Mouse (Mus musculus): Measurements from ENCODE around the gene Abhd4. TPM values are rescaled to one million over a fixed set of nuclear protein-coding genes. Genes with fewer than 3 reads are reported as not detected.
"Not testable (repeated sequence)": the region's sequence is repeated elsewhere in the genome, so short reads cannot be mapped to it uniquely, and the experiment has no call there.

Abhd4 gene
- polyA plus RNA-seq, 1 experiment from 2014 or later, result 43.7 TPM

DNA sequence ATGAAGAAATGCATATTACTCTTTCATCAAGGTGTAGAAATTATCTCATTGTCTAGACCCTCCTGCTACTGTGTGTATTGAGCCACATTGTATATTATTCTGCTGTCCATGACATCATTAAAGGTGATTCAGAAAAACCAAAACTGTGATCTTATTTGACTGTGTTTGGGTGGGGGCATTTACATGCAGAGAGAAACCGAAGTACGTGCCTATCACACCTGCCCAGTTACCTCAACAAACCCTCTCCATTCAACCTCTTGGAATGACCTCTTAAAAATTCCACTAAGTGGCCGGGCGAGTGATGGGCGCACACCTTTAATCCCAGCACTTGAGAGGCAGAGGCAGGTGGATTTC is 29.9 kb upstream of the Abhd4 start:
- Histone ChIP-seq H3K4me2 (replicated peaks) (no peak overlapping the region), H3K9ac (replicated peaks) (no peak overlapping the region), H3K27me3 (no peaks in the 10 kb centered on the region; the same call in 1 of the 2 replicates), H3K4me1 (replicated peaks) (peaks cover 30% of the 10 kb centered on the region), H3K9me3 (no peaks in the 10 kb centered on the region), H3K4me3 (replicated peaks) (no peak overlapping the region), H3K36me3 (no peaks in the 10 kb centered on the region), H3K27ac (no peak overlapping the region)
- WGBS, result 96% methylated on average over 5 of the region's 5 CpGs
- no peak for ATAC-seq

DNA sequence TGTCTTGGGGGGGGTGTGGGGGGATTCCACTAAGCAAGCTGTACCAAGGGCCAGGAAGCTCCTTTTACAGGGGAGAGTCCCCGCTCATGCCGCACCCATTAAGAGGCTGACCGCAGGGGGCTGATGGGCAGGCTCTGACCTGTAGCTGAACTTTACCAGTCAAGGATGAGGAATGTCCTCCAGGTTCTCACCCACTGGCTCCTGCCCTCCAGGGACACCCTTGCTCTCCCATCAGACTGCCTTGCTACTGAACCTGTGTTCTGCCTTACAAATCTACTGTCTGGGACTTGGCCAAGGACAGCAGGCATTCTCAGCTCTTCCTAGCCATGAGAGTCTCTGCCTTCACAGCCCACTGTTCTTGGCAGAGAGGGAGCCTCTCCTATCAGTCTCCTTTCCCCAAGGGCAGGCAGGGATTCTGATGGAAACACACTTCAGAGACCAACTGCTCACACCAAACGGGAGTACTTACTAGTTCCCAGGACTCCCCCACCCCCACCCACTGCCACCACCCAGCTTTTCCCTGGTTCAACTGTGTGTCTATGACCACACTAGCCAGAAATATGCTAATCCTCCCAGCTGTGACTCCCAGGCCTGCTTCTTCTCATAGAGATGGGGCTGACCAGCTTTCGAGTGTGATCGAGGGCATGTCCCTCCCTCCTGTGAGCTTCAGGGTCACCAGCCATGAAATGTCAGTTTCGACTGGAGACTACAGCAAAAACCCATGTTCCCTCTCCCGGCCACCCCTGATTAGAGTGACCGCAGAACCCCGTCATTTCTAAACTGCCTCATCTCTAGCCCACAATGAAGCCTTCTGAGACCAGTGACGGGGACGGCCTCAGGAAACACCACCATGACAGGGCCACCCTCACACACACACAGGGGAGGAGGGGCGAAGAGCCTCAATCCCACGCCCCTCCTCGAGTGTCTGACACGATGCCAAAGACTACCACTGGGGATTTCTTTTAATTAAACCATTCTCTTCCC is 29.2 kb upstream of the Abhd4 start:
- H3K4me1 ChIP-seq (replicated peaks), result peaks cover 30% of the 10 kb centered on the region
- no peak overlapping the region for H3K4me2 ChIP-seq (replicated peaks)
- peak overlapping the region; percentile 54 for H3K27ac ChIP-seq
- WGBS, result 40% methylated on average over 16 of the region's 16 CpGs
- H3K4me3 ChIP-seq (replicated peaks), result no peak overlapping the region
- no peak for ATAC-seq
- no peaks in the 10 kb centered on the region for H3K36me3 ChIP-seq
- no peaks in the 10 kb centered on the region; the same call in 1 of the 2 replicates for H3K27me3 ChIP-seq
- H3K9me3 ChIP-seq, result no peaks in the 10 kb centered on the region
- 0 out of 2 replicates have a peak overlapping the region, but pooled peaks have one; percentile 28 for H3K9ac ChIP-seq (replicated peaks)

DNA sequence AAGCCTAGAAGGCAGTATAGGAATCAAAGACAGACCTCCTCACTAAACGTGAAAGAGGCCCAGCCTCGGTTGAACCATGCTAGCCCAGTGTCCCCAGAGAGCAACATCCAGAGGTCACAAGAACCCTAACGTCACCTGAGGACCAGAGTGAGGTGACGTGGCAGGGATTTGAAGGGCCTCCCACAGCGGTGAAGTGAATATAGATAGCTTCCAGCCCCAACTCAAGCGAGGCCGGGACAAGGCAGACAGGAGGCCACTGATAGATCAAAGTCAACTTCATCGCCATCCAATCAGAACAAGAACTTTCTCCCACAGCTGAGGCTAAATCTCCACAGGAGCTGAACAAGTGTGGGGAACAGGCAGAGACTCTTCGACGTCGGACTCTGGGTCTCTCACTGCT is 28.3 kb upstream of the Abhd4 start:
- Histone ChIP-seq H3K27ac (no peak overlapping the region), H3K4me2 (replicated peaks) (no peak overlapping the region), H3K27me3 (no peaks in the 10 kb centered on the region; the same call in 1 of the 2 replicates), H3K4me3 (replicated peaks) (no peak overlapping the region), H3K36me3 (no peaks in the 10 kb centered on the region), H3K4me1 (replicated peaks) (peaks cover 32% of the 10 kb centered on the region), H3K9me3 (no peaks in the 10 kb centered on the region), H3K9ac (replicated peaks) (no peak overlapping the region)
- no peak for ATAC-seq
- WGBS, result 81% methylated on average over 11 of the region's 11 CpGs

DNA sequence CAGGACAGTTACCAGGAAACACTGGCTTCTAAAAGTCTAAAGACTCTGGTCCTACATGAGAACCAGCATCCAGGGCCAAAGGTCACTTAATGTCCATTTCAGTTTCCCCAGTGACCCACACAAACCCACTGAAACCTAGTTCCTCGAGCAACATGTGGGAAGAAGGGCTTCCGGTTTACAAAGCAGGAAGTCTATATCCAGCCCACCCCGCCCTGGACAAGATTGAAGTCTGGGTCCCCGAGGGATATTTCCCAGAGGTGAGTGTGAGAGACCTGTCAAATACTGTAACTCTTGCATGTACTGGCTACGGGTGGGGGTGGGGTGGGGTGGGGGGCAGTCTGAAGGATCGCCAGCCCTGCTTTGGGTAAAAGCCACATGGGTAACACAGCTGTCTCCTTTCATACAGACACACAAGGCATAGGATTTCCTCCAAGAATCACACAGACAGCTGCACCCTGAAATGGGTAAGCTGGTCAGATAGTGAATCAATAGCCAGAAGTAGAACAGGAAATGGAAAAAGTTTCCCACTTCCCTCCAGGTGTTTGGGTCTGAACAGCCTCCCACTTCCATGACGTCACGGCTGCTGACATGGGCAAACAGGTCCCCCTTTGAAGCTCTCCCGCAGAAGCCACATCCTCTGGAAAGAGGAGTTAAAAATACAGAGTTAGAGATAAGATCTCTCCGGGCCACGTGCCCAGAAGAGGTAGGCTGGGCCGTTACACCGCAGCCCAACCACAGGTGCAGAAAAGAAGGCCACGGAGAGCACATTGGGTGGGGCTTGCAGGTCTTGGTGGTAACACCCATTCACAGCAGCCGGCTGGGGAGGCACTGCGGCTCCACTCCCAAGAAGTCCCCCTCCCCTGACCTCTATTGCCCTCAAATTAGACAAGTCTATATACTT is 26.8 kb upstream of the Abhd4 start:
- H3K9ac ChIP-seq (replicated peaks), result no peak overlapping the region
- peaks cover 44% of the 10 kb centered on the region for H3K4me1 ChIP-seq (replicated peaks)
- 58% methylated on average over 16 of the region's 16 CpGs for WGBS
- ATAC-seq, result no peak
- no peaks in the 10 kb centered on the region; the same call in 1 of the 2 replicates for H3K27me3 ChIP-seq
- H3K4me2 ChIP-seq (replicated peaks), result no peak overlapping the region
- H3K9me3 ChIP-seq, result no peaks in the 10 kb centered on the region
- H3K4me3 ChIP-seq (replicated peaks), result no peak overlapping the region
- H3K27ac ChIP-seq, result no peak overlapping the region
- H3K36me3 ChIP-seq, result no peaks in the 10 kb centered on the region

DNA sequence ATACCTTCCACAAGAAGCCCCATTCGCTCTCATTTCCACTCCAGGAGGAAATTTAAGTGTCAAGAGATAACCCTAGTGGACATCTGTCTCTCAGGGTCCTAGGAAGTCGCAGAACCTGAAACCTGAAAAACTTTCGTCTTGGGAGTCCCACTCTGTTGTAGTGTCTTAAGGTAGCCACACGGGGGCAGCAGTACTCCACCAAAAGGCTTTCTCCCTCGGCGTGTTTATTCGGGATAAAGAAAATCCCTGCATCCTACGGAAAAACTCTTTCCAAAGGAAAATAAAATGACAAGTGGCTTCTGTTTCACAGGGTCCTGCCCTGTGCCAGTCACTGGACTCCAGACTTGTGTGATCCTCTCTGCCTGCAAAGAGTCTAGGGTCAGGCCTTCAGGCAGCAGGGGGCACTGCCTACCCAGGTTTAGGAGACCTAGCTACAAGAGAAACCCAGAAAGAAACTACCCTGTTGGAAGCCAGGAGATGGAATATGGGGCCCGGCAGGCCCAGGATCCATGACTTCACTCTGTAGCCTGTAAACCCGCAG is 26.0 kb upstream of the Abhd4 start:
- peak overlapping the region; percentile 56; the same call in 1 of the 2 replicates for H3K9ac ChIP-seq (replicated peaks)
- H3K4me1 ChIP-seq (replicated peaks), result peaks cover 50% of the 10 kb centered on the region
- peak overlapping the region; percentile 37 for H3K4me3 ChIP-seq (replicated peaks)
- H3K27me3 ChIP-seq, result no peaks in the 10 kb centered on the region; the same call in 1 of the 2 replicates
- WGBS, result 2% methylated on average over 10 of the region's 10 CpGs
- peak overlapping the region; percentile 86 for H3K27ac ChIP-seq
- peak; percentile 79 for ATAC-seq
- no peaks in the 10 kb centered on the region for H3K9me3 ChIP-seq
- H3K36me3 ChIP-seq, result no peaks in the 10 kb centered on the region
- H3K4me2 ChIP-seq (replicated peaks), result peak overlapping the region; percentile 56

DNA sequence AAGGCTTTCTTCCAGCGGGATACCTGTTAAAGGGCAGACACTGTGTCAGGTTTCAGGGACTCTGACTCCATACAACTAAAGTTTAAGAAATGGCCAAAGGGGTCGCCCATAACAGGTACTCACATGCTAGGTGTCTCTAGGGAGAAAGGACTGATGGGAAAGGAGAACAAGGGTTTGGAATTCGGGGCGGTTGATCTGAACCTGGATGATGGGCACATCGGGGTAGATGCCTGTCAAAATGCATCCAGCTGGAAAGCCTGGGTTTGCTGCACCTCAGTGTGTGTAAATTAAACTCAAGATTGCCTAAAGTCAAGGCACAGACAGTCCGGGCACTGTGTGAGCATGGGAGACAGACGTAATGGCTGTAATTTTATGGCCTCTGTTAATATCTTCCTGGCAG is 25.5 kb upstream of the Abhd4 start:
- ATAC-seq, result peak; percentile 19

DNA sequence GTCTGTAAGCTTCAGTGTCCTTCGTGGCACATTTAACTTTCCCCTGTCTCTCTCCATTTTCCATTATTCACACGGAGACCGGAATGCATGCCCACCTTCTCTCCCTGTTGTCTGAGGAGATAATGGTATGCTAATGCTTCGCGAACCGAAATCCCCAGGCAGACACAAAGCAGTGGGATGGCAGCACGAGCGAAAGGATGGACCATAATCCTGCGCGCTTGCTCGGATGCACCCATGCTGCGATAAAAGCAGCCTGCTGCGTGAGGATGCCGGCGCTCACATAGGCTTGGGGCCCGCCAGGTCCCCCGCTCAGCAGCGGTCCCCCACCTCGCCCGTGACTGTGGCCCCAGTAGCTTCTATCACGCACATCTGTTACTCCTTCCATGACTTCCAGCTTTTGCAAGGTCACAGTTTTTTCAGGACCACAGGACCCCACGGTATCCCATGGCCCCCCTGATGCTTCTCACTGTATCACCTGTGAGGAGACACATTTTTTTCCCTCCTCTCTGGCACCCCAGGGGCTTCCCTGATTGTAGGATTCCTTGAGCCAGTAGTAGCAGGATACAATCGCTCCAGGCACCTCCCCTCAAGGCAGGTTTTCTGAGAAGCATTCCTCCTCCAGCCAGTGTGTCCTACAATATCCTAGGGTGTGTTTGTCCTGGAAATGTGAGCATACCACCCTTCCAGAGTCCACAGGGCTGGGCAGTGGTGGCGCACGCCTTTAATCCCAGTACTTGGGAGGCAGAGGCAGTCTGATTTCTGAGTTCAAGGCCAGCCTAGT is 24.9 kb upstream of the Abhd4 start:
- ATAC-seq, result peak; percentile 51
- peak overlapping the region; percentile 86 for H3K27ac ChIP-seq
- peaks cover 52% of the 10 kb centered on the region for H3K4me1 ChIP-seq (replicated peaks)
- H3K9me3 ChIP-seq, result no peaks in the 10 kb centered on the region
- H3K27me3 ChIP-seq, result no peaks in the 10 kb centered on the region; the same call in 1 of the 2 replicates
- H3K4me2 ChIP-seq (replicated peaks), result peak overlapping the region; percentile 56
- 5% methylated on average over 25 of the region's 25 CpGs for WGBS
- H3K9ac ChIP-seq (replicated peaks), result peak overlapping the region; percentile 56
- H3K36me3 ChIP-seq, result no peaks in the 10 kb centered on the region
- H3K4me3 ChIP-seq (replicated peaks), result peak overlapping the region; percentile 37

More for the DNA sequence above, 25.5 kb upstream of the Abhd4 start:
- peak overlapping the region; percentile 56 for H3K9ac ChIP-seq (replicated peaks)
- peaks cover 54% of the 10 kb centered on the region for H3K4me1 ChIP-seq (replicated peaks)
- H3K27me3 ChIP-seq, result no peaks in the 10 kb centered on the region; the same call in 1 of the 2 replicates
- H3K9me3 ChIP-seq, result no peaks in the 10 kb centered on the region
- no peaks in the 10 kb centered on the region for H3K36me3 ChIP-seq
- peak overlapping the region; percentile 86 for H3K27ac ChIP-seq
- WGBS, result 7% methylated on average over 7 of the region's 7 CpGs
- peak overlapping the region; percentile 56 for H3K4me2 ChIP-seq (replicated peaks)
- peak overlapping the region; percentile 37 for H3K4me3 ChIP-seq (replicated peaks)

DNA sequence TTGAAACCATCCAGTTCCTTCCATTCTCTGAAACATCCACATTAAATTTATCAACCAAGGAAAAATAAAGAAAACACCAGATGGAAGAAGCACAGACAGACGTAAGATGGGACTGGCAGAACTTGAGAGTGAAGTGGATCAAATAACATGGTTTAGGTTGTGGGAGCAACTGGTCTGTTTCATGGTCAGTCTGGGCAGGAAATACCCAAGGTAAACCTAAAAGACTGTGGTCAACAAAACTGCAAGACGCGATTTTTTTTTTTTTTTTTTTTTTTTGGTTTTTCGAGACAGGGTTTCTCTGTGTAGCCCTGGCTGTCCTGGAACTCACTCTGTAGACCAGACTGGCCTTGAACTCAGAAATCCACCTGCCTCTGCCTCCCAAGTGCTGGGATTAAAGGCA is 24.1 kb upstream of the Abhd4 start:
- H3K9me3 ChIP-seq; H3K27me3 ChIP-seq; H3K4me3 ChIP-seq (replicated peaks); H3K36me3 ChIP-seq; H3K4me2 ChIP-seq (replicated peaks); H3K9ac ChIP-seq (replicated peaks); ATAC-seq: not testable (repeated sequence)
- Histone ChIP-seq H3K27ac (peak overlapping the region; percentile 86; the same call in 1 of the 2 replicates), H3K4me1 (replicated peaks) (peaks cover 47% of the 10 kb centered on the region)
- 76% methylated on average over 4 of the region's 4 CpGs for WGBS

DNA sequence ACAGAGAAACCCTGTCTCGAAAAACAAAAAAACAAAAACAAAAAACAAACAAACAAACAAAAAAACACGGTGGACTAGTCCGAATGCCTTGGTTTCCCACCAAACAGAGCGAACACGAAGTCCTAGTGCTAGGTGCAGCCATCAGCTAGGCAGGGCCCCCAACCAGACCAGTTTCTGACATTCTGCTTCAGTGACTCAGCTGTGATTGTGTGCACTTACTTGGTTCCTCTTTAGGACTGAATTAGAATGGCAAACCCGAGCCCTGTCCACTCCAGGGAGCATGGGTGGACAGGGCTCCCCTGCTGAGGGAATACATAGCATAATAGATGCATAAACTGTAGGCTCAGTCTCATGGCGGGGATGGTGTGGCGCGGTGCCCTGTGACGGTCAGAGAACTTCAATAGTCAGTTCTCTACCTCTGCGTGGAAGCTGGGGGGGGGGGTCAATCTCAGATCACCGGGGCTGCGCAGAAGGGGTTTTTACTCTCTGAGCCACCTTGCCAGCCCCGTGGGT is 23.3 kb upstream of the Abhd4 start:
- Histone ChIP-seq H3K36me3 (peaks cover 12% of the 10 kb centered on the region), H3K9ac (replicated peaks) (no peak overlapping the region), H3K4me2 (replicated peaks) (no peak overlapping the region), H3K9me3 (no peaks in the 10 kb centered on the region), H3K27ac (no peak overlapping the region), H3K4me1 (replicated peaks) (peaks cover 40% of the 10 kb centered on the region), H3K27me3 (no peaks in the 10 kb centered on the region; the same call in 1 of the 2 replicates), H3K4me3 (replicated peaks) (no peak overlapping the region)
- no peak for ATAC-seq
- 85% methylated on average over 14 of the region's 14 CpGs for WGBS

DNA sequence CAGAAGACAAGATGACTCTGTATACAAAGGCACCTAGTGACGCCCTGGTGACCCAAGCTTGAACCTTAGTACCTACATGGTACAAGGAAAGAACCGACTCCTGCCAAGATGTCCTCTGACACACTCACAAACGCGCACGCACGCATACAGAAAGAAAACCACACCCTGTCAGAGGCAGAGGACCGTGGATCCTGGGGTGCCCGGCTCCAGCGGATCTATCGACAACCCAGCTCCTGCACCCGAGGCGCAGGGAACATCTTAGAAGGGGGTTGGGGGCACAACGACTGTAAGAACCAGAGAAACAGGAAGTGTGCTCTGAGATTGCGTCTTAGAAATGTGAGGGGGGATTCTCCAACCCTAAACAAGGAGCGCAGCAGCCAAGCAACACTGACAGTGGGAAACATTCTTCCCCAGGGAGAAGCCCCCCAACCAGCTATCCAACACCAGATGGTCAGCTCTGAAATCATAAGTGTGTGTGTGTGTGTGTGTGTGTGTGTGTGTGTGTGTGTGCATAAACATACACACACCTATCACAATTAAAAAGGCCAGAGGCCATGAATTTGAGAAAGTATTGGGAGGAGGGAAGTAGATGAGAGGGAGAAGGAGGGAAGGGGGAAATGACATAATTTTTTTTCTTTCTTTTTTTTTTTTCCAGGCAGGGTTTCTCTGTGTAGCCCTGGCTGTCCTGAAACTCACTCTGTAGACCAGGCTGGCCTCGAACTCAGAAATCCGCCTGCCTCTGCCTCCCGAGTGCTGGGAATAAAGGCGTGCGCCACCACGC is 22.6 kb upstream of the Abhd4 start:
- ATAC-seq, result no peak
- Histone ChIP-seq H3K4me1 (replicated peaks) (peaks cover 40% of the 10 kb centered on the region), H3K4me3 (replicated peaks) (no peak overlapping the region), H3K9ac (replicated peaks) (no peak overlapping the region), H3K36me3 (peaks cover 14% of the 10 kb centered on the region), H3K4me2 (replicated peaks) (no peak overlapping the region), H3K27me3 (no peaks in the 10 kb centered on the region; the same call in 1 of the 2 replicates), H3K27ac (peak overlapping the region; percentile 58), H3K9me3 (no peaks in the 10 kb centered on the region)
- 90% methylated on average over 21 of the region's 21 CpGs for WGBS
